Mouse (Mus musculus) lung, adult 2 months (tissue): ENCODE data around the gene Sdk1.

ENCODE experiments used
- CTCF ChIP-seq: fragments of 200-500 bp; IDR thresholded peaks from 2 replicates; pipeline ENCODE4 v1.5.1; 2011; ENCODE audit warnings: mild to moderate bottlenecking, low read length, control low read depth; ENCODE audit not compliant: insufficient read depth
- POLR2A ChIP-seq: fragments of 200-500 bp; IDR thresholded peaks from 2 replicates; pipeline ENCODE4 v1.6.1; 2011; ENCODE audit warnings: low read depth, mild to moderate bottlenecking, control low read depth, low read length, borderline replicate concordance; ENCODE audit errors: extremely low read depth

GRCm38 (mm10) chr5:141558731-141559130, 317.4 kb downstream of the Sdk1 start:
- TF ChIP-seq CTCF (no peak), POLR2A (no peak)
